Mouse (Mus musculus) B cell, adult (primary cell): ENCODE data around the gene Slc6a12. TPM values are rescaled to one million over a fixed set of nuclear protein-coding genes. Genes with fewer than 3 reads are reported as not detected.

Experiments used
- total RNA-seq: library from RNA; stranded (reverse); gene quantifications from 4 replicates; pipeline ENCODE4 v1.2.4, GENCODE M21; 2023; ENCODE audit not compliant: inconsistent age

Gene Slc6a12
- total RNA-seq = 0.61 TPM in 1 of 4 replicates, not detected in the others

DNA sequence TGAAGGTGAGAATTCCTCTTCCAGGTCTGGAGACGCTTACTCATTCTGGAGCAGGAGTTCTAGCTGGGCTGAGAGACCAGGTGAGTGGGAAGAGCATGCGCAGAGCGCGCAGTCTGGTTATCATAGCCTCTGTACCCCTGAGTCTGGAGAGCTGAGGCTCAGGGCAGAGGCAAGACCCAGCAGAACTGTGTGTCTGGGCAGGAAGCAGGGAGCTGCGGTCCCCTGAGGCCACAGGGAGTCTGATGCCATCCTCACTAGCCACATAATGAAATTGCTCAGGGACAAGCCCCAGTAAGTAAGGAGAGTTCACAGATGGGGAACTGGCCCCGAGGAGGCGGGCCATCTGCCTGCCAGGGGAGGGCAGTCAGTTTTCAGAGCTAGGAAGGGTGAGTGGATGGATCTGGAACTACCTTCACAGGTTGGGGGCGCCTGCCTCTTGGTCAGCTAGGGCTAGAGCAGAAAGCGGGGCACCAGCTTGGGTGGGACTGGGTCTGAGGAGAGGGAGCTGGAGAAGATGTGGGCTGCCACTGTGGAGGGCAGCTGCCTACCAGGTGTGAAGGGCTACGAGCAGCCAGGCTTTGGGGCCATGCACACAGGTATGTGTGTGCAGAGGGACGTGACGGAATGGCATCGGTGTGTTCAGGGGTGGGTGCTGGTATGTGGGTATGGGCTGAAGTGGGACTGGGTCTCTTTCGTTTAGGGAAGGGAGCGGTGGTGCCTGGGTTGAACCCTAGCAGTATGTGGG, at the start of gene Slc6a12:
Slc6a12 (plus strand) TSS at position 51 of the 745 bp plus-strand sequence.

GRCm38 (mm10) chr6:121299954-121300353, 42.9 kb upstream of the Slc6a12 start, which contains the start of gene Slc6a13:
Slc6a13 (plus strand) TSS chr6:121300227.

Other genes with a start within 250 kb of the Slc6a12 start
- 20.2 to 28.5 TPM (median 26.1 TPM) in 4 replicates for gene Mical3, start 212.1 kb upstream of the Slc6a12 start, total RNA-seq
- 6.8 to 8.1 TPM (median 7.7 TPM) in 4 replicates for gene Pex26, start 159.4 kb upstream of the Slc6a12 start, total RNA-seq
- gene Tuba8, start 132.4 kb upstream of the Slc6a12 start, total RNA-seq = not detected in 4 replicates
- gene Usp18, start 97.2 kb upstream of the Slc6a12 start, total RNA-seq = 3.3 to 13.0 TPM (median 9.0 TPM) in 4 replicates
- 0.21 to 0.35 TPM in 2 of 4 replicates, not detected in the others for gene Slc6a13, start 42.8 kb upstream of the Slc6a12 start, total RNA-seq
- gene Iqsec3, start 130.6 kb downstream of the Slc6a12 start, total RNA-seq = not detected in 4 replicates